Mouse (Mus musculus): Measurements from ENCODE around the gene Ube2z. TPM values are rescaled to one million over a fixed set of nuclear protein-coding genes. Genes with fewer than 3 reads are reported as not detected.

Ube2z gene
- polyA plus RNA-seq, 1 experiment: 33.9 TPM

DNA sequence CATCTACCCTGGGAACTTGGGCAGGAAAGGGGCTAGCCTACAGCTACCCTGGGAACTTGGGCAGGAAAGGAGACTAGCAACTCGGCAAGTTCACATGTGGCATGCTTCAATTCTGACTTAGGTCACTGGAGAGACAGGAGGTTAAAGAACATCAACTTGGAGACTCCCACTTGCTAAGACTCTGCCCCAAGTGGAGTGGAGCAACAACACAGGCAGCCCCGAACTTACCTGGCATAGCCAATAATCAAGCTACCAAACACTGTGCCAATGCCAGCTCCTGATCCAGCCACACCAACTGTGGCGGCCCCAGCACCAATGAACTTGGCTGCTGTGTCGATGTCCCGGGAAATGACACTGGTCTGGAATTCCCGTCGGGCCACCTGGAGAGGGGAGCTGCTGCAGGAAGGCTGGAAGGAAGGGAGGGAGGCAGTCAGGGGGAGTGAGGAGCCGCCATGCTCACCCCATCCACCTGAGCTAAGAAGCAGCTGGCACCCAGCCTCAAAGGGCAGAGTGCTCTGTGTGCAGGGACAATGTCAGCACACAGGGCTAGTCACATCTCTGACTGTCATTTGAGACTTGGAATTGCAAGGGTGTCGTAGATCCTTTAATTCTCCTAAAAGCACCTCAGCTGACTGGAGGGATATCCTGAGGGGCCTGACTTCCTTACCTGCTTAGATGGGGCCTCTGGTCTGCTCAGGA lies 8.3 kb upstream of the Ube2z start:
- TF ChIP-seq GATA1 (IDR thresholded peaks at IDR 0.05; ENCODE audit: low read length): no peak

DNA sequence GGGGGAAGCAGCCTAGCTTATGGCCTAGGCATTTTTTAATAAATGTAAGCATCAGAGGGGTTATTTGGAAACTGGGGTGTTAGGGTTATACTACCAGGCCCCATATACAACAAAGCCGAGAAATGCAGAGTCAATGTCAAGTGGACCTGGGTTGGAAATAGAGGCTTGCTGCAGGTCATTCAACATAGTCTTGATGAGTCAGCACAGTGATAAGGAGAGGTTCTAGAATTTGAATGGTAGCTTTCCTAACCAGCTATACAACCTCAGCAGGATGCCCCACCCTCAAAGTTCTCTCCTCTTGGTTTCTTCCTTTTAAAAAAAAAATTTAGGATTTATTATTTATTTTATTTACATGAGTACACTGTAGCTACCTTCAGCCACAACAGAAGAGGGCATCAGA lies 5.8 kb upstream of the Ube2z start:
- TF ChIP-seq GATA1 (IDR thresholded peaks at IDR 0.05; ENCODE audit: low read length): no peak

DNA sequence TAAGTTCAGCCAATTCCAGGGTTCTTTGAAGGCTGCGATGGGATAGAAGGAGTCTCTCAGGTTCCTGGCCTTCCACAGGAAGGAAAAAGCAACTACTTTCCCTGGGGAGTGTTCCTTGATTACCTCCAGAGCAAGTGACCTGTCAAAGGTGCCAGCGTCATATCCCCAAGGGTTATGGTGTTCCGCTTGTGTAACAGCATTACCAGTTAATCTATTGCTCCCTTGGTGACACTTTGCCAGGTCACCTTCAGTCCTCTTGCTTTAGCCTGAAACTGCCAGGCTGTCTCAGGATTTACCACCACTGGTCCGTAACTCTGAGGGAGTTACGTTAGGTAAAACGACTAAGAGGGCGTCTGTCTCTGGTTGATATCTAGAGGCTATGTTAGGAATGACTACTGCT lies 5.2 kb upstream of the Ube2z start:
- no peak for TF ChIP-seq GATA1 (IDR thresholded peaks at IDR 0.05; ENCODE audit: low read length)

DNA sequence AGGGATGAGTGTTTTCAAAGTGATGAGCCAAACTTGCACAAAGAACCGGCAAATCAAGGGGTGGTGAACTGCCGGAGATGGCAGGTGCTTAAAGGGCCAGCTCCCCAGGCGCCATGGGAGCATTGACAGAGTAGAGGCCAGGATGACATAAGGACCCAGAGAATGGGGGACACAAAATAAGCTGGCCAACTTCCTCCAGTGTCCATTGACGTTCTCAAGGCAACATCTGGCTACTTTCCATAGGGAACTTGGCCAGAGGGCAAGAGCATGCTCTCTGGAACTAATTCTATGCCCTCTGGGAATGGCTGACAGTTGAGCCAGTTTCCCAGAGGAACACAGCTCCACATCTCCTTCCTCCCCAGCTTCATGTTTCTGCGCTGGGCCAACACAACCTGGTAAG lies 3.0 kb upstream of the Ube2z start:
- TF ChIP-seq GATA1 (IDR thresholded peaks at IDR 0.05; ENCODE audit: low read length): no peak

DNA sequence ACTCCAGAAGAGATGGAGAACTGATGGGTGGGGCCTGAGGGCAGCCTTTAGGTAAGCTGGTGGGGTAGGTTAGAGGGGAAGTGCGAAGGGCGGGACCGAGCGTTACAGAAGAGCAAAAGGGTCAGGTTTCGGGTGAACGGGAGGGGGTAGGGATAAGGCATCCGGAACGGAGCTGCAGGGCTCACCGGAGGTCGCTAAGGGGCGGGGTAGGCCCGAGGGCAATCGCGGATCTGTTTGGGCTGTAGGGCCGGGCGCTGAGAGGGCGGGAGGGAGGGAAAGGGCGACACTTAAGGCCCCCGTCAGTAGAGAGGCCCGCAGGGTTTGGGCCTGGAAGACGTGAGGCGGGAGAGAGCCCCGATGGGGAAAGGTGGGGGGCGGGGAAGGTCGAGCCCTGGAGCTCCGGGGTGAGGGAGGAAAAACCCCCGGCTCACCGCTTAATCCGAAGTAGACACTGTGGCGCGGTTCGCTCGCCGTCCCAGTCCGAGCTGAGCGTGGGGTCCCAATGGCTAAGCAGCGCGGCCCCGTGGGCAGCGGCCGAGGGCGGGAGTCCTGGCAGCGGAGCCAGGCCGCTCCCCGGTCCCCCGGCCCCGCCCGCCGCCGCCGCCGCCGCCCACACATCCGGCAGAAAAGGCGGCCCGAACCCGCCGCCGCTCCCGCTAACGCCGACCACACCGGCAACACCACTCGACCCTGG lies 520 bp downstream of the Ube2z start:
- TF ChIP-seq GATA1 (IDR thresholded peaks at IDR 0.05; ENCODE audit: low read length): no peak

DNA sequence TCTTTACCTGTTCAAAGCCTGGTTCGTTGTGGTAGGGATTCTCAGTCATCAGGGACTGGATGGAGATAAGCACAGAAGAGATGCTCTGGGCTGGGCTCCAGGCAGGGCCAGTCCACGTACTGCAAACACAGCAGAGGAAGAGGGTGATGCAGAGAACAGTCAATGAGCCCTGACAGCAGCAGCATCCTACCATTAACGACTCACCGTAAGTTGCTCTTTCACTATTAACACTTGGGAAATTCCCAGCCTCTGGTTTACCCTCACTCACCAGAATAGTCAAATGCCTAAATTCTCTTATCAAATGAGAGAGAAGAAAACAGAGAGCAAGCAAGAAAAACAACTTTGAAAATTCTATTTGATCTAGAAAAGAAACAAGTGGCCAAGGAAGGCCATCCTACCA lies 6.9 kb downstream of the Ube2z start:
- TF ChIP-seq GATA1 (IDR thresholded peaks at IDR 0.05; ENCODE audit: low read length): no peak

DNA sequence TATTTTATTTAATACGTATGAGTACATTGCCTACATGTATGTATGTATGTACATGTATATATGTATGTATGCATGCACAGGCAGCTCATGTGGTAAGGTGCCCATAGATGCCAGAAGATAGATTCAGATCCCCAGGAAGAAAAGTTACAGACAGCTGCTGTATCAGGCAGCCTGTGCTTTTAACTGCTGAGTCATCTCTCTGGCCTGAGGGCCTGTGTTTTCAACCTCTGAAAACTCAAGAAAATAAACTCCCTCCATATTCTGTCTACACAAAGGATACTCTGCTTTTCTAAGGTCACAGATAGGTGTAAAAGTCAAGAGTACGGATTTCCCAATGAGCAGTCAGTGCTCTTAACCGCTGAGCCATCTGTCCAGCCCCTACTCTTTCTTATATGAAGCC lies 14.3 kb downstream of the Ube2z start:
- no peak for TF ChIP-seq GATA1 (IDR thresholded peaks at IDR 0.05; ENCODE audit: low read length)

DNA sequence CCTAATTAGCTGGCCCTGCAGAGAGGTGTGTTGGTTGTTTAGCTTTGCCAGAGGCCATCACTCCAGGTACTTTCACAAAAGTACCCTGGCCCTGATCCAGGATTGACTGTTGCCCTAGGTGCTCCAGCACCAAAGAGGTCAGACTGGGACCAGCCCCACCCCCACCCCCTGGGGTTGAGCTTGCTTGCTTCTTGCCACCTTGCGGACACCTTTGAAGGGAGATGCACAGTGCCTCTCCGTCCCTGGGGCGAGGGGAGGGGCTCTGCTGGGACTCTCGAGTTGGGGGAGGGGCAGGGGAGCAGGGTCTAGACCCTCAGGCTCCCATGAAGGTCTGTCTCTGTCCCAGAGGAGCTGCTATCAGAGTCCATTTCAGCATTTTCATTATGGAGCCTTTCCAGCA lies 15.2 kb downstream of the Ube2z start:
- TF ChIP-seq GATA1 (IDR thresholded peaks at IDR 0.05; ENCODE audit: low read length): no peak

DNA sequence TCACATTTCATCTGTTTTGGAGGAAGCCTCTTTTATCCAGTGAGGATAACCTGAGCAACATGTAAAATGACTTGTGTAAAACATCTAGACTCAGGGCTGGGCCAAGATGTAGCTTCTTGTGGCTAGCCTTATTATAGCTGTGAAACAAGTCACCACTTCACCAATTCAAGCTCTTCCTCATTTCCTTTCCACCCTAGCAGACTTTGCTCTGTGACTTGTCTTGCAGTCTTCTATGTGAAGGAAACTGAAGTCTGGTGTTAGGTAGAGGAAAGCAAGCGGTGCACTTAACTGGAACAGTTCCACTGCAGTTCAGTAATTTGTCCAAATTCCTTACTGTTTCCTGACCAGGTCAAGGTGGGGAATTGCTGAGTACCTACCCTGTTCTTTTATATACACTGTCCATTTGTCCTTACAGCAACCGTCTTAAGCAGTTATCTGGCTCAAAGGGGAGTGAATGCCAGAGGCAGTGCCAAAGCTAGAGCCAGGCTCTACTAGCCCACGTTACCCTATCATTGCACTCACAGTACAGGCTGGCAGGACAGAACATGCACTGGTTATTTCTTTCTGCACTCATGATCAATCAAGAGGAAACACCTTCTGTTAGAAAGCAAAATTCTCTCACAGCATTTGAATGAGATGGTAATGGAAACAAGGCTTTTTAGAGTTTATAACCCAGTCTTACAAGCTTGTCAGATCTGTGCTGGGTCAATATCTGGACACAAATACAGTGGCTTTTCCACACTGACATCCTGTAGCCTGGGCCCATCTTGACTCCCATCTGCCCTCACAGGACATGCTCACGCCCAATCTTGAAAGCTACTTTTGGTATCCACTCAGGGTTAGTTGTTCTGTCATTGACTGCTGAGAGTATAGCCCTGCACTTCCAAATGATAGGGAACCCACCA lies 17.5 kb downstream of the Ube2z start:
- TF ChIP-seq GATA1 (IDR thresholded peaks at IDR 0.05; ENCODE audit: low read length): no peak

DNA sequence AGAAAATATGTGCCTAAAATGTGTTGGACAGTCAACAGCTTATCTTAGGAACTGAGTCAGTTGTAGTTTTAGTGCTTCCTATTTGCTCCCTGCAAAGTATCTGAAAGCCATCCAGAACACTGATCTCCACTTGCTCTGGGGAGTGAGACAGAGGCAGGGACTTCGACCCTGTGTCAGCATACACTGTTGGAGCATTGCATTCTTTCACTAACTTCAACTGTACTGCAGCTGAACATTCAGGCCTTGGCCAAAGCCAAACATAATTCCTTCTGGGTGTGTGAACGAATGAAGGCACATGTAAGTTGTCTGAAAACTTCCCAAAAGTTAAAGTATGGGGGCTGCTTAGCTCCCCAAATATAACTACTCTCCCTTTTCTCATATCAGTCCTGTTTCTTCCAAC lies 18.4 kb downstream of the Ube2z start:
- no peak for TF ChIP-seq GATA1 (IDR thresholded peaks at IDR 0.05; ENCODE audit: low read length)

DNA sequence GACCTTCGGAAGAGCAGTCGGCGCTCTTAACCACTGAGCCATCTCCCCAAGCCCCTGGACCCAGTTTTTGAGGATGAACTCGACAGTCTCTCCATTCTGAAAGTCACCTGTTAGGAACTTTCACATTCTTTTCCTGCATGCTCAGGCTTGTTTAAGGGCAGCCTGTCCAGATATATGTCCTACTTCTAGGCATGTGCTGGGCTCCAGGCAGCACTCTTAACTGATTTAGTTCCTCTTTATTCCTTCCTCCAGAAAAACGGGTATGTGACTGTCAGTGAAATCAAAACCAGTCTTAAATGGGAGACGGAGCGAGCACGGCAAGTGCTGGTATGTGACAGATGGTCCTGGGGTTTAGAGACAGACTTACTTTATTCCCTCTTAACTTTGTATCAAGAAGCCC lies 19.2 kb downstream of the Ube2z start:
- TF ChIP-seq GATA1 (IDR thresholded peaks at IDR 0.05; ENCODE audit: low read length): no peak

DNA sequence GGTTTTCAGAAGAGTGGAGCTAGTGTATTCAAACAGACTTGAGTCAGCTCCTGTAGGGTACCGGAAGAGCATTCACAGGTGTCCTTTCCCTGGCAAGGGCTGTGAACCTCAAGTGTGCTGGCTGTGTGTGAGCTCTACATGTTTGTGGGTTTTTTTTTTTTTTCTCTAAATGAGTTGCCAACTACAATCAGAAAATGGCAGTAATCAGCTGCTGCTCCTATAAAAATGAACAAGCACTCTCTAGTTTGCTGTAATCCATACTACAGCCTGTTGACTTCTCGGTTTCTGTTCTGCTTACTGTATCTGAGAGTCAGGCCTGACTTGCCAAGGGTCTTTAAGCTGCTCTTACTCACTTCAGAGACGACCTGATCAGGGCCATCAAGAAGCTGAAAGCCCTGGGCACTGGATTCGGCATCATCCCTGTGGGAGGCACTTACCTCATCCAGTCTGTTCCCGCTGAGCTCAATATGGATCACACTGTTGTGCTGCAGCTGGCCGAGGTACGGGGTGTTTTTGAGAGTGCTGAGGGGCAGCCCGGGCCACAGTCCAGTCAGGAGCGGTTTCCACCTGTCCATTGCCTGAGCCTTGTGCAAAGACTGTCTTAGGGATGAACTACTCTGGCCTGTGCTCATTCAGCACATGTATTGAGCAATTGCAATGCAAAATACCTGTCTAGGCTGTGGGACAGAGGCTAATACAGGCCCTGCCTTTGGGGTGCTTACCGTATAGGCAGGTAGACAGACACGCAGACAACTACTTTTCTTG lies 20.2 kb downstream of the Ube2z start:
- no peak for TF ChIP-seq GATA1 (IDR thresholded peaks at IDR 0.05; ENCODE audit: low read length)

DNA sequence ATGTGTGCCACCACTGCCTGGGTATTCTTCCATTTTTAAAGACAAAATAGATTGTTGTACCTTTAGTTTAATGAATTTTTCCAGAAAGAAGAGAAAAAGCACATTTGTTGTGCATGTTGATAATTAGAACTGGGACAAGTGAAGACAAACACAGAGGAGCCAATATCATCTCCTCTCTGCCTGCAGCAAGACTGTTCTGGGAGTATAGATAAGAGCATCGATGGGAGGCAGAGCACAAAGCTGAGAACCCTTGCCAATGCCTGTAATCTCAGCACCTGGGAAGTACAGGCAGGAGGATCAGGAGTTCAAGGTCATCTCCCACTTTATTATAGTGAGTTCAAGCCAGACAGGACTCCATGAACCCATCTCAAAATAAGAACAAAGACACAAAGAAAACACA lies 26.6 kb downstream of the Ube2z start:
- TF ChIP-seq GATA1 (IDR thresholded peaks at IDR 0.05; ENCODE audit: low read length): no peak

DNA sequence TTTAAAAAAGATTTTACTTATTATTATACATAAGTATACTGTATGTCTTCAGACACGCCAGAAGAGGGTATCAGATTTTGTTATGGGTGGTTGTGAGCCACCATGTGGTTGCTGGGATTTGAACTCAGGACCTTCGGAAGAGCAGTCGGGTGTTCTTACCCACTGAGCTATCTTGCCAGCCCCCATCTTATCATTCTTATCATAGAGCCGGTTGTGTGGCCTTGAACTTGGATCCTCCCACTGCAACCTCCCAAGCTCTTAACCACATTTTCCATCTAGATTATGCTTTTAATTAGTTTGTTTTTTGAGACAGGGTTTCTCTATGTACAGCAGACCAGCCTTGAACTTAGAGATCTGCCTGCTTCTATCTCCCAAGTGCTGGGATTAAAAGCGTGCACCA lies 27.7 kb downstream of the Ube2z start:
- no peak for TF ChIP-seq GATA1 (IDR thresholded peaks at IDR 0.05; ENCODE audit: low read length)

DNA sequence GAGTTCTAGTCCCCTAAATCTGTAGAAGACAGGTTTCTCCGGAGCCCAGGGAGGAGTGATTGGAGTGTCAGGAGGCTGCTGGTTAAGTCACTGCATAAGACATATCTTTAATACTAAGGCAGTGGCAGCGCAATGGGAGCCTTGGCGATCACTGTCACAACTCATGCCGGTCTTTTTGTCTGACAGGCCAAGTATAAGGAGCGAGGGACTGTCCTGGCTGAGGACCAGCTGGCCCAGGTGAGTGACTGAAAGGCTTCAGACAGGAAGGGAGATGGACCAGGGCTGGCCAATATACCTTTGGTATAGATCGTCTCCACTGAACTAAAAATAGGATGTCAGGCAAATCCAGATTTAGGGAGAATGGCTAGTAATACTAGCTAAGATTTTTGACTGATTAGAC lies 30.1 kb downstream of the Ube2z start:
- TF ChIP-seq GATA1 (IDR thresholded peaks at IDR 0.05; ENCODE audit: low read length): no peak

Data from G1E-ER4 (cell line).